8 mouse cellular contexts compared by ENCODE assay signal in the genomic region with DNA sequence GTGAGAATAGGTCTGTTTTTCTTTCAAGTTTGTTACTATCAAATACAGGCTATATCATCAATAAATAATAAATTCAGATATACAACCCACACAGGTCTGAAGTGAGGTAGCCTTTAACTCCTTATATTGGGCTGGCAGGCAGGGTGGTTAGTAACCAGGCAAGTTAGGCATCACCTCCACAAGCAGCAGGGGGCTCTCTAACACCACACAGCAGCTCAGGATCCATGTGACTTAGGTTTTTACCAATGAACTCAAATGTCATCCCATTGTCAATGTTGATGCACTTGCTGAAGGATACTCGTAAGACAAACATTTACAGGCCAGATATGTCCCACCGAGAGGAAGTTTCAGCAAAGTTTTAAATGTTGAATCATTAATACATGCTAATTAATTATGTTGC. TPM values are rescaled to one million over a fixed set of nuclear protein-coding genes. Genes with fewer than 3 reads are reported as not detected.
A peak's percentile ranks its signal among the peaks of the same experiment; 100 is the strongest.
DNase-seq lines count a peak whose midpoint lies in the region; ATAC-seq and TF ChIP-seq lines count a peak whose summit lies in the region.

No protein-coding gene starts in this region.

- no peaks in the 10 kb centered on the region for H3K4me1 ChIP-seq in limb, embryonic 14.5 days (ENCODE audit: control insufficient read depth, insufficient read depth, low read length)
- H3K4me1 ChIP-seq in hindbrain, embryonic 10.5 days (replicated peaks) = no peaks in the 10 kb centered on the region; the same call in 1 of the 2 replicates

- no peaks in the 10 kb centered on the region for H3K9me3 ChIP-seq in limb, embryonic 14.5 days (ENCODE audit: control insufficient read depth, low read length)
- no peaks in the 10 kb centered on the region for H3K9me3 ChIP-seq in hindbrain, embryonic 10.5 days

- TF ChIP-seq POLR2A in limb, embryonic 14.5 days (IDR thresholded peaks at IDR 0.05; ENCODE audit: borderline replicate concordance, extremely low read depth, insufficient read depth, insufficient read length) = no peak

- no peak overlapping the region for H3K4me3 ChIP-seq in limb, embryonic 14.5 days (replicated peaks; ENCODE audit: low read length)
- H3K4me3 ChIP-seq in hindbrain, embryonic 10.5 days = no peak overlapping the region

- ATAC-seq in limb, embryonic 14.5 days (ENCODE audit: low FRiP score, low read depth) = no peak

- H3K27me3 ChIP-seq in limb, embryonic 14.5 days (ENCODE audit: control insufficient read depth, insufficient read depth, low read length) = no peaks in the 10 kb centered on the region
- no peaks in the 10 kb centered on the region for H3K27me3 ChIP-seq in hindbrain, embryonic 10.5 days (ENCODE audit: insufficient read depth, poor library complexity, severe bottlenecking)

- intact Hi-C loops in left cerebral cortex, postnatal 14 days (cut with DNase I) = loop anchor here (5.0 kb wide), 1 partner anchor 162 kb away; no protein-coding TSS in a partner anchor

- H3K4me2 ChIP-seq in limb, embryonic 14.5 days (replicated peaks; ENCODE audit: low read depth, low read length, severe bottlenecking) = no peak overlapping the region

- no peaks in the 10 kb centered on the region for H3K36me3 ChIP-seq in limb, embryonic 14.5 days (ENCODE audit: control insufficient read depth, insufficient read depth, low read length)
- no peaks in the 10 kb centered on the region for H3K36me3 ChIP-seq in hindbrain, embryonic 10.5 days

- H3K27ac ChIP-seq in limb, embryonic 14.5 days (replicated peaks; ENCODE audit: low read depth, low read length) = no peak overlapping the region
- H3K27ac ChIP-seq in hindbrain, embryonic 10.5 days = no peak overlapping the region

- WGBS in limb, embryonic 14.5 days = 80% methylated on average over 2 of the region's 2 CpGs
- 90% methylated on average over 2 of the region's 2 CpGs for WGBS in hindbrain, embryonic 10.5 days

- DNase-seq in heart, adult 18-20 months = peak; percentile 22 to 61
- no peak for DNase-seq in heart, adult 8-10 months (ENCODE audit: low spot score)
- peak; percentile 35 to 37 for DNase-seq in urinary bladder, postnatal 36 days (ENCODE audit: low spot score in 2 of 2)
- no peak for DNase-seq in urinary bladder, postnatal 10 days (ENCODE audit: low spot score)
- peak; percentile 20 for DNase-seq in limb, embryonic 14.5 days (ENCODE audit: low spot score)
- no peak for DNase-seq in hindbrain, embryonic 10.5 days (ENCODE audit: low spot score)
- no peak for DNase-seq in left cerebral cortex, postnatal 14 days (ENCODE audit: low spot score in 2 of 2)
- DNase-seq in cerebellum, adult 9-11 months = no peak

- no peak overlapping the region for H3K9ac ChIP-seq in limb, embryonic 14.5 days (ENCODE audit: low read depth, low read length, severe bottlenecking)

RNA-seq across cellular contexts. Expression of a gene that starts 4.0 kb away (rescaled TPM):
- 10 to 100 TPM; 20.8 to 29.9 TPM for total RNA-seq in heart, adult 18-20 months (2021)
- total RNA-seq in heart, adult 8-10 months (2022) = 10 to 100 TPM; 23.5 to 28.1 (median 24.4) TPM
- 2.6 and 2.7 TPM in 2 replicates for polyA plus RNA-seq in limb, embryonic 14.5 days (2012; rRNA removed)
- polyA plus RNA-seq in limb, embryonic 14.5 days (2014; fragmentation: Nextera tagmentation; extraction: Ambion mirVana) = 5.7 and 6.3 TPM in 2 replicates
- polyA plus RNA-seq in hindbrain, embryonic 10.5 days (2016; fragmentation: Nextera tagmentation; extraction: Ambion mirVana) = 3.2 and 3.5 TPM in 2 replicates
- total RNA-seq in left cerebral cortex, postnatal 14 days (2021) = 10 to 100 TPM; 11.3 to 13.1 TPM

Comparison
In these comparisons a context has a peak if more than half of its experiments do, and no peak if none do; other contexts are left out.
1. DNase-seq: peak in heart, adult 18-20 months (2 of 2), urinary bladder, postnatal 36 days (2 of 2) and limb, embryonic 14.5 days (single experiment); none in heart, adult 8-10 months (single experiment), urinary bladder, postnatal 10 days (single experiment), hindbrain, embryonic 10.5 days (single experiment), left cerebral cortex, postnatal 14 days (0 of 2) and cerebellum, adult 9-11 months (single experiment).